Mouse (Mus musculus) heart, postnatal 0 days (tissue): ENCODE results near the gene Rpl27a. TPM values are rescaled to one million over a fixed set of nuclear protein-coding genes. Genes with fewer than 3 reads are reported as not detected.

Source experiments
- ATAC-seq: fragments of 200-750 bp; cut with Nextera tagmentation; 2 replicates; pipeline ENCODE4 v1.8.0; 2017; ENCODE audit warnings: low read depth, moderate number of reproducible peaks, moderate library complexity; ENCODE audit not compliant: insufficient read depth
- DNase-seq: peaks from one replicate; pipeline ENCODE4 v3.0.0-alpha.2; 2016; ENCODE audit warnings: low spot score
- H3K27ac ChIP-seq: fragments of 300-500 bp; sonication (generic); 2 replicates; pipeline ENCODE4 v1.5.1; 2014; ENCODE audit warnings: low read depth, mild to moderate bottlenecking
- H3K27me3 ChIP-seq: fragments of 300-500 bp; sonication (generic); 2 replicates; pipeline ENCODE4 v1.6.1; 2014; ENCODE audit warnings: low read length, mixed read lengths; ENCODE audit not compliant: control insufficient read depth, insufficient read depth
- H3K36me3 ChIP-seq: fragments of 300-500 bp; sonication (generic); replicated peaks from 2 replicates; pipeline ENCODE4 v1.6.1; 2014; ENCODE audit warnings: low read length, mixed read lengths; ENCODE audit not compliant: control insufficient read depth, insufficient read depth
- H3K4me1 ChIP-seq: fragments of 300-500 bp; sonication (generic); 2 replicates; pipeline ENCODE4 v1.6.1; 2014; ENCODE audit warnings: antibody characterized with exemption; ENCODE audit not compliant: control insufficient read depth, insufficient read depth
- H3K4me2 ChIP-seq: fragments of 300-500 bp; sonication (generic); 2 replicates; pipeline ENCODE4 v1.6.1; 2014; ENCODE audit warnings: low read depth, mild to moderate bottlenecking, low read length, moderate library complexity
- H3K4me3 ChIP-seq: fragments of 300-500 bp; sonication (generic); 2 replicates; pipeline ENCODE4 v1.5.1; 2014; ENCODE audit warnings: low read depth, low read length
- H3K9ac ChIP-seq: fragments of 300-500 bp; sonication (generic); replicated peaks from 2 replicates; pipeline ENCODE4 v1.6.1; 2014; ENCODE audit warnings: low read depth, low read length, mixed read lengths
- H3K9me3 ChIP-seq: fragments of 300-500 bp; sonication (generic); replicated peaks from 2 replicates; pipeline ENCODE4 v1.6.1; 2016; ENCODE audit warnings: low read length; ENCODE audit not compliant: control insufficient read depth
- CTCF ChIP-seq: IDR thresholded peaks from 2 replicates; pipeline ENCODE4 v1.5.1; 2016; ENCODE audit warnings: antibody characterized with exemption, control low read depth, low read depth
- EP300 ChIP-seq: IDR thresholded peaks from 2 replicates; pipeline ENCODE4 v1.6.1; 2016; ENCODE audit warnings: antibody characterized with exemption, low read depth
- WGBS: fragments of 180-500 bp; shearing (Covaris S2); extraction: QIAGEN DNeasy Blood & Tissue Kit; methylation state at CpG from one replicate; pipeline ENCODE4 v1.1.7; 2014; 5-methylcytosine and 5-hydroxymethylcytosine counted together
- polyA plus RNA-seq: library from polyadenylated mRNA; unstranded; fragments of >200 nt; fragmentation: Nextera tagmentation; extraction: Ambion mirVana; gene quantifications from 2 replicates; pipeline ENCODE4 v1.2.1, GENCODE M21; 2015
- total RNA-seq: library from RNA; depleted of rRNA; stranded (reverse); fragments of >200 nt; gene quantifications from 2 replicates; pipeline ENCODE4 v1.2.3, GENCODE M21; 2014; ENCODE audit warnings: low replicate concordance

Gene Rpl27a
- total and polyA plus RNA-seq, 2 experiments from 2014 or later = 68.8 to 267 TPM

DNA sequence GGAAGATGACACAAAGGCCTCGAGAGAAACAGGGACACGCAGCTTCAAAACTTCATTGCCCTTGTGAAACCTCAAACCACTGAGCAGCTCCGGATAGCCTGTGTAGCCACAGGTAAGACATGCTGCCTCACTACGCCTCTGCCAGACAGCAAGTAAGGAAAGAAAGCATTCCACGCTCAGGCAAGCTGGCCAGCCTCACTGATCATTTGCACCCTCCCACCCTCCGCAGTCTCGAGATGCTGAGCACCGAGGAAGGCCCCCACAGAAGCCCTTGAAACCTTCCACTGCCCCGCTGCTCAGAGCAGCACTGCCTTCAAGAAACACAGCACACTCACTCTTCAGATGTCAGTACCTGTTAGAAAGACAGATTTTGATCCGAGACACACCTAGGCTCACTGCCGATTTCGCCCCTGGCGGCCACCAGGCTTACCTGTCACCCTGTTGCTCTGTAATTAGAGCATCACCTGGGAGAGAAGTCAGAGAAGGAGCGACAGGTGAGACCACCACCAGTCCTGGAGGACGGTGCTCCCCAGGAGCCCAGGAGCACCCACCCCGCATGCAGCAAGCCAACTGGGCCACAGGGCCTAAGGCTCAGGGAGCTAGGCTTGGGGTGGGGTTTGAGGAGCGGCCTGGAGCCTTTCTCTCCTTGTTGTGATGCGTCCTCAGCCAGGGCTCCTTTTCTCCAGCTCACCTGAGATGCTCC lies 26.2 kb upstream of the Rpl27a start:
- H3K4me2 ChIP-seq = no peak overlapping the region
- WGBS = 66% methylated on average over 18 of the region's 18 CpGs
- DNase-seq = no peak

DNA sequence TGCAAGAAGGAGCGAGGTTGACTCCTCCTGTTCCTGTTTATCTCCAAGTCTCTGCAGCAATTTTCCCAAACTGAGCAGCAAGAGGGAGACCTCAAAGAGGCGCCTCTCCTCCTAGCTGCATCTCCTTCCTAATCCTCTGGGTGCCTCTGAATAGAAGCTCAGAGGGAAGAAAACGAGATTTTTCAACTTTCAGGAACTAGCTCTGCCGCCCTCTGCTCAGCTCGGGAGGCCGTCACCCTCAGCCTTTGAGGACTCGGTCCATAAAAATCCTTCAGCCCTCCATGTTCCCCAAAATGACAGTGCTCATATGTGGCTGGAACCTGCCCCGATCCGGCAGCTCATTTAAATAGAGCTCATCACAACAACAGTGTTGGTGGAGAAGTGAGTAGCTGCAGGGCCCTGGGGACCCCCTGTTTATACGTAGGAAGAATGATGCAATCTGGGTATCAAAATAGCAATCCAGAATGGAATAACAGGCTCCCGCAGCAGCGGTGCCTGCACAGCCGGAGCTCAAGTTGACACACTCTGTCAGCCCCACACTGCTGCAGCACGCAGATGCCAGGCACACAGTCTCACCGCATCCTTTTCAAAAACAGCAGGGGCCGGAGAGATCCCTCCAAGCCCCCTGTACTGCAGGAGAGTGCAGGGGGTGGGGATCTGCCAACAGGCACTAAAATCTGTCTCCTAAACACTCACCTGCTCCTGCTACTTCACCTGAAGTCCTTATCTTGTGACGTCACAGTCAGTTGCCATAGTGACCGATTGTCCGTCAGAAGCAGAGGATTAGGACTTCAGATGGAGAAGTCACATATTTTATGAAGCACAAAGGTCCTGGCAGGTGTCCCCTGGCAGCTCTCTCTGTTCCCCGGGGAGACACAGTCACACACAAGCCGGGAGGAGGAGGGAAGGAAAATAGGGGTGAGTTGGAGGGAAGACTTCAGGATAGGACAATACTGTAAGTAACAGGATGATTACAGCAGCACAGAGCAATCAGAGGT lies 25.3 kb upstream of the Rpl27a start:
- no peak overlapping the region for H3K27ac ChIP-seq
- TF ChIP-seq CTCF = no peak
- TF ChIP-seq EP300 = no peak
- H3K27me3 ChIP-seq = 0 out of 2 replicates have a peak, but pooled peaks cover 4% of the 10 kb centered on the region
- 19% methylated on average over 21 of the region's 21 CpGs for WGBS
- no peaks in the 10 kb centered on the region for H3K9me3 ChIP-seq
- H3K36me3 ChIP-seq = no peaks in the 10 kb centered on the region
- no peak overlapping the region for H3K4me3 ChIP-seq
- no peaks in the 10 kb centered on the region for H3K4me1 ChIP-seq
- no peak overlapping the region for H3K9ac ChIP-seq
- DNase-seq (no peak), ATAC-seq (no peak)
- peak overlapping the region; percentile 14; the same call in 1 of the 2 replicates for H3K4me2 ChIP-seq

More for the DNA sequence above, 26.2 kb upstream of the Rpl27a start:
- no peak overlapping the region for H3K9ac ChIP-seq
- no peak for ATAC-seq
- 0 out of 2 replicates have a peak, but pooled peaks cover 4% of the 10 kb centered on the region for H3K27me3 ChIP-seq
- no peaks in the 10 kb centered on the region for H3K36me3 ChIP-seq
- H3K9me3 ChIP-seq = no peaks in the 10 kb centered on the region
- TF ChIP-seq CTCF (no peak), EP300 (no peak)
- no peak overlapping the region for H3K27ac ChIP-seq
- H3K4me3 ChIP-seq = no peak overlapping the region
- H3K4me1 ChIP-seq = no peaks in the 10 kb centered on the region

DNA sequence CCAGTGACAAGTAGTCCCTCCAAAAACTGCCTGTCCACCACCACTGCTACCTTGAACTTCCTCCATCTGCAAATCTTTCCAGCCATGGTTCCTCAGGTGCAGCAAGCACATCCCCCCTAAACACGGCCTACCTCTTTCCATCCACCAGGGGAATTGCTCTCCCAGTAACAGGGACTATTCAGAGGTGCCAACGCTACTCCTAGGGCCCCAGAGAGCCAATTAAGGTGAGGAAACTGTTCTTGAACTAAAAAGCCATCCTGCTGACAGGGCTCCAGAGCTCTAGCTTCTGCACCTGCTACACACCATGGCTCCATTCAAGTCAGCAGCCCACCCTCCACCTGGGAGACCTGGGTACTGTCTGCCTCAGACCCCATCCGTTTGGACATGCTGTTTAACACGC lies 21.4 kb upstream of the Rpl27a start:
- no peak for ATAC-seq
- TF ChIP-seq EP300 (no peak), CTCF (no peak)
- Histone ChIP-seq H3K36me3 (no peaks in the 10 kb centered on the region), H3K9ac (no peak overlapping the region), H3K27ac (no peak overlapping the region), H3K4me1 (no peaks in the 10 kb centered on the region), H3K9me3 (no peaks in the 10 kb centered on the region), H3K27me3 (0 out of 2 replicates have a peak, but pooled peaks cover 4% of the 10 kb centered on the region), H3K4me3 (no peak overlapping the region), H3K4me2 (no peak overlapping the region)
- no peak for DNase-seq
- WGBS = 59% methylated on average over 4 of the region's 4 CpGs

DNA sequence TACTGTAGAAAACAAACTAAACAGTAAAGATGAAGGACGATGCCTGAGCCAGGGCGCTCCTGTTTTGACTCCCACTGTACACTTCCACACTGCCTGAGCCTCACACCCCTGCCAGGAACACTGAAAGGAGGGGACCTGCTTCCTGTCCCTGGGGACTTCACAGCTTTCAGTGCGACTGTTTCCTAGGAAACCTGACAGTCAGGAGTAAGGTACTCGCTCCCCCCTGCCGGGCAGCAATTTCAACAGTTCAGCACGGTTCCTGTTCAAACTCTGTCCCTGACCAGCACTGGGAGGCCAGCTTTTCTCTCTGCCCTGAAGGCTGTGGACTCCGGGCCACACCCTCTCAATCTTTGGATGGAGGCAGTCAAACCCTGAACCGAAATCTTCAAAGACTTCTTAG lies 11.8 kb upstream of the Rpl27a start:
- H3K9ac ChIP-seq = no peak overlapping the region
- H3K27me3 ChIP-seq = no peaks in the 10 kb centered on the region
- no peaks in the 10 kb centered on the region for H3K9me3 ChIP-seq
- H3K27ac ChIP-seq = no peak overlapping the region
- H3K4me3 ChIP-seq = no peak overlapping the region
- TF ChIP-seq EP300 (no peak), CTCF (no peak)
- H3K4me2 ChIP-seq = no peak overlapping the region
- ATAC-seq (no peak), DNase-seq (no peak)
- no peaks in the 10 kb centered on the region for H3K36me3 ChIP-seq
- no peaks in the 10 kb centered on the region for H3K4me1 ChIP-seq
- WGBS = 16% methylated on average over 8 of the region's 8 CpGs

DNA sequence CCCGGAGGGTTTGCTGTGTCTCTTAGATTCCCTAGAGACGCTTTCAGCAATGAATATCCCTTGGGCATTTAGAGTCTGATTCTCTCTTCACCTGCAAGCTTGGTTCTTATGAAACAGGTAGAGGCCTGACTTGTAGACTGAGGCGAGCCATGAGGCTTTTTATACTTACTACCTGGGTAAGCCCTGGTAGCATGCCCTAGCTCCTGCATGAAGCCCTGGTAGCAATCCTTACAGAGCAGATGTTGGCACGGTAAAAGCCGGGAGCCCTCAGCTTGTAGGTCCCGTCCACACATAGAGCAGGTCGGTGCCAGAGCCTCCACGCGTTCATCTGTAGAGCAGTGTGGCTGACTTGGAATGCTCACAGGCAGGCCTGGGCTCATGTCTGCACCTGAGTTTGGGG lies 11.4 kb upstream of the Rpl27a start:
- DNase-seq (no peak), ATAC-seq (no peak)
- H3K4me2 ChIP-seq = no peak overlapping the region
- H3K4me3 ChIP-seq = no peak overlapping the region
- WGBS = 38% methylated on average over 9 of the region's 9 CpGs
- no peaks in the 10 kb centered on the region for H3K36me3 ChIP-seq
- no peaks in the 10 kb centered on the region for H3K9me3 ChIP-seq
- H3K27me3 ChIP-seq = no peaks in the 10 kb centered on the region
- H3K9ac ChIP-seq = no peak overlapping the region
- no peak overlapping the region for H3K27ac ChIP-seq
- no peaks in the 10 kb centered on the region for H3K4me1 ChIP-seq
- no peak for TF ChIP-seq EP300
- no peak for TF ChIP-seq CTCF
